Mouse (Mus musculus) adrenal gland, adult 8-10 months (tissue): ENCODE measurements around the gene Pou3f1. TPM values are rescaled to one million over a fixed set of nuclear protein-coding genes. Genes with fewer than 3 reads are reported as not detected.

ENCODE experiments used
- DNase-seq: peaks from one replicate; pipeline ENCODE4 v3.0.0; 2022
- total RNA-seq, 4 experiments: library from RNA; stranded (reverse); gene quantifications; 2 replicates each; pipeline ENCODE4 v1.2.4; 2022

Pou3f1 gene
- total RNA-seq, 4 experiments from 2014 or later: 0.06 to 0.15 (median 0.11) TPM

- DNase-seq: no peak
Observed at GRCm38 (mm10) chr4:124658412-124658851, 1.8 kb downstream of the Pou3f1 start.

GRCm38 (mm10) chr4:124659251-124660217, 2.9 kb downstream of the Pou3f1 start:
- no peak for DNase-seq

- DNase-seq: no peak
Observed at GRCm38 (mm10) chr4:124660603-124661002, 4.0 kb downstream of the Pou3f1 start.

- DNase-seq: no peak
Observed at GRCm38 (mm10) chr4:124663034-124663433, 6.4 kb downstream of the Pou3f1 start.

GRCm38 (mm10) chr4:124664185-124664584, 7.6 kb downstream of the Pou3f1 start:
- DNase-seq: no peak

- no peak for DNase-seq
Observed at GRCm38 (mm10) chr4:124664604-124665003, 8.0 kb downstream of the Pou3f1 start.

- no peak for DNase-seq
Observed at GRCm38 (mm10) chr4:124667476-124668033, 10.9 kb downstream of the Pou3f1 start.

GRCm38 (mm10) chr4:124668078-124668477, 11.5 kb downstream of the Pou3f1 start:
- DNase-seq: no peak

- DNase-seq: no peak
Observed at GRCm38 (mm10) chr4:124670232-124670631, 13.6 kb downstream of the Pou3f1 start.

- DNase-seq: no peak
Observed at GRCm38 (mm10) chr4:124671583-124671982, 15.0 kb downstream of the Pou3f1 start.

GRCm38 (mm10) chr4:124672347-124673320, 16.0 kb downstream of the Pou3f1 start:
- DNase-seq: no peak

GRCm38 (mm10) chr4:124674334-124675032, 17.9 kb downstream of the Pou3f1 start:
- no peak for DNase-seq

- no peak for DNase-seq
Observed at GRCm38 (mm10) chr4:124675037-124675436, 18.4 kb downstream of the Pou3f1 start.

GRCm38 (mm10) chr4:124675958-124676357, 19.4 kb downstream of the Pou3f1 start:
- DNase-seq: no peak

- DNase-seq: no peak
Observed at GRCm38 (mm10) chr4:124682270-124682669, 25.7 kb downstream of the Pou3f1 start.

- no peak for DNase-seq
Observed at GRCm38 (mm10) chr4:124683474-124683873, 26.9 kb downstream of the Pou3f1 start.

- no peak for DNase-seq
Observed at GRCm38 (mm10) chr4:124685004-124685403, 28.4 kb downstream of the Pou3f1 start.

GRCm38 (mm10) chr4:124685453-124685852, 28.8 kb downstream of the Pou3f1 start:
- no peak for DNase-seq

GRCm38 (mm10) chr4:124685897-124686402, 29.3 kb downstream of the Pou3f1 start:
- DNase-seq: no peak

GRCm38 (mm10) chr4:124691455-124691854, 34.8 kb downstream of the Pou3f1 start:
- no peak for DNase-seq

GRCm38 (mm10) chr4:124692416-124692861, 35.8 kb downstream of the Pou3f1 start:
- no peak for DNase-seq
